Mouse (Mus musculus): ENCODE measurements around the gene P2rx2. TPM values are rescaled to one million over a fixed set of nuclear protein-coding genes. Genes with fewer than 3 reads are reported as not detected.

P2rx2 gene
- polyA plus RNA-seq, 1 experiment from 2014 or later: 0.73 TPM

DNA sequence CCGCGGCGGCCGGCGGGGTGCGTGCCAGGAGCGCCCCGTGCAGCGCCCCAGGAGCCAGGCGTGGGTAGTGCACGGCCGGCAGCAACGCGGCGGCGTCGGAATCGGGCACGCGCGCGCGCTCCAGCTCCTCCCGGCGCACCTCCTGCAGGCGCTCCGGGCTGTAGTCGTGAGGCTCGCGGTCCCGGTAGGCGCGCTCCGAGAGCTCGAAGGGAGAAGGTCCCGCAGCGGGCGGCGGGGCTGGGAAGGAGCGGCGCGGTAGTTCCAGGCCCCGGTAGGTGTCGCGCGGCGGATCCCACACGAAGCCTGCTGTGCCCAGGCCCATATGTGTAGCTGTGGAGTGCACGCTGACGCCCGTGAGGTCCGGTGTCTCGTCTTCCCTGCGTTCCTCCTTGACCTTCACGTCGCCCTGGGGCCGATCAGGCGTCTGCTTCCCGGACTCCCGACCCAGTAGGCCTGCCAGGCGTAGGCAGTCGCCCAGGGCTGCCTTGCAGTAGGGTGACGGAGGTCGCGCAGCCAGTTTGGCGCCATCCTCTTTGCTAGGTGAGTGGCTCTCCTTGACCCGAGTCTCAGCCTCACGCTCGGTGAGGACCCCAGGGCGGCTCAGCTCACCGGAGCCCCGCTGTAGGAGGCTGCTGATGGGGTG is 20.3 kb upstream of the P2rx2 start:
- Histone ChIP-seq H3K4me1 (peaks cover 18% of the 10 kb centered on the region), H3K27ac (replicated peaks) (peak overlapping the region; percentile 77), H3K27me3 (ENCODE audit: low read depth, poor library complexity, severe bottlenecking) (peaks cover 34% of the 10 kb centered on the region), H3K36me3 (peaks cover 26% of the 10 kb centered on the region), H3K4me3 (peak overlapping the region; percentile 65), H3K9me3 (replicated peaks) (no peaks in the 10 kb centered on the region)
- DNase-seq (ENCODE audit: low spot score): peak; percentile 80
- WGBS: 2% methylated on average over 72 of the region's 72 CpGs

DNA sequence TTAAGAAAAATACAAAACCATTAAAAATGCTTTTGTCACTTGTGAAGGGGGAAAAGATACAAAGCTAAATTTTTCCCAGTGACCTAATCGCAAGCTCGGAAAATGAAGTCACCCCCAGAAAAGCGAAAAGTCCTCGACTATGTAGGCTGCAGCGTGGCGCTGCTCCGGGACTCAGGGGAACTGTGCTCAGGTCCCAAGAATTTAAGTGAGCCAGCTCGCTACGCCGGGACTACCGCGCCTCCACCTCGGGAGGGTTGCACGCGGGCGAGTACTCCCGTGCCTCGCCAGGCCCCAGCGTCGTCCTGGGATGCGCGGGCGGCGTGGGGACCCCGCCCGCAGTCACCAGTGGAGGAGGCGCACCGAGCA is 19.8 kb upstream of the P2rx2 start:
- peaks cover 34% of the 10 kb centered on the region for H3K27me3 ChIP-seq (ENCODE audit: low read depth, poor library complexity, severe bottlenecking)
- H3K27ac ChIP-seq (replicated peaks): peak overlapping the region; percentile 77
- WGBS: 2% methylated on average over 28 of the region's 28 CpGs
- peak overlapping the region; percentile 65 for H3K4me3 ChIP-seq
- no peak for DNase-seq (ENCODE audit: low spot score)
- H3K9me3 ChIP-seq (replicated peaks): no peaks in the 10 kb centered on the region
- H3K36me3 ChIP-seq: peaks cover 21% of the 10 kb centered on the region
- H3K4me1 ChIP-seq: peaks cover 18% of the 10 kb centered on the region

DNA sequence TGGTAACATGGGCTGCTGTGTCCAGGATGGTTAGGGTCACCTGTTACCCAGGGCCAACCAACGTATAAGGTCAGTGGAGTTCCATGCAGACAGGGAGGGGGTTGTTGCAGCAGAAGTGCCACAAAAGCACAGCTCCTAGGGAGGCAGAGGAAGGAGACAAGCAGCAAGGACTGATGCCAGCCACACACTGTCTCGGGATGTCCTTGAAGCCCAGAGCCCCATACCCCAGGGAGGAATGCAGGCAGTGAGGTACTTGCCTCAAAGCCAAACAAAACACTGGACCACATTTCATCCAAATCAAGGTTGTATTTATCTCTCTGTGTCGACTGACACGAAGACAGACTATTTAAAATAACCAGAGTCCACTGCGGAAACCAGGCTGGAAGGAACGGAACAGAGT is 18.5 kb upstream of the P2rx2 start:
- Histone ChIP-seq H3K4me1 (peaks cover 18% of the 10 kb centered on the region), H3K27me3 (ENCODE audit: low read depth, poor library complexity, severe bottlenecking) (peaks cover 34% of the 10 kb centered on the region), H3K36me3 (peaks cover 11% of the 10 kb centered on the region), H3K27ac (replicated peaks) (no peak overlapping the region), H3K4me3 (no peak overlapping the region), H3K9me3 (replicated peaks) (no peaks in the 10 kb centered on the region)
- 93% methylated on average over 6 of the region's 6 CpGs for WGBS
- DNase-seq (ENCODE audit: low spot score): no peak

DNA sequence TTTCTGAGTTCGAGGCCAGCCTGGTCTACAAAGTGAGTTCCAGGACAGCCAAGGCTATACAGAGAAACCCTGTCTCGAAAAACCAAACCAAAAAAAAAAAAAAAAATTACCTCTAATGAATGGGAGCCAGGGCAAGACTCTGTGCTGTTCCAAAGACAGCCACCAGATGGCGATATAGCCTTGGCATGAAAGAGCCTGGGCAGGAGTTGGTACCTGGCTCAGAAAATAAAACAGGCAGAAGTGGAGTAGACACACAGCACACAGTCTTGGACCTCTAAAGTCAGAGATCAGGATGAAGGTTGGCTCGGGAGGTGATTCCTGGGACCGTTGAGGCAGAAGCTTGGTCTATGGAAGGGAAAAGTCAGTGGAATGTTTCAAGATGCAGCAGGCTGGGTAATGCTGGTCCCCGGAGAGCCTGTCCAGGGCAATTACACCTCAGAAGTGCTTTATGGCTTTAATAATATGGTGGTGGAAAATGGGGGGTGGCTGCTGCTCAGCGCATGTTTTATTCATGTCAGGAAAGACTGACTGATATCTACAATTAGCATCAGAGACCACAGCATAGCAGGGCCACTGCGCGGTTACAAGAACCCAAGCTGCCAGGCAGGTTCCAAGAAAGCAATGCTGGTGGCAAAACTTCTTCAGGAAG is 14.6 kb upstream of the P2rx2 start:
- Histone ChIP-seq H3K4me3 (no peak overlapping the region), H3K27ac (replicated peaks) (no peak overlapping the region), H3K9me3 (replicated peaks) (no peaks in the 10 kb centered on the region), H3K4me1 (no peaks in the 10 kb centered on the region), H3K27me3 (ENCODE audit: low read depth, poor library complexity, severe bottlenecking) (peaks cover 32% of the 10 kb centered on the region), H3K36me3 (no peaks in the 10 kb centered on the region)
- peak; percentile 84 for DNase-seq (ENCODE audit: low spot score)
- WGBS: 47% methylated on average over 9 of the region's 9 CpGs

DNA sequence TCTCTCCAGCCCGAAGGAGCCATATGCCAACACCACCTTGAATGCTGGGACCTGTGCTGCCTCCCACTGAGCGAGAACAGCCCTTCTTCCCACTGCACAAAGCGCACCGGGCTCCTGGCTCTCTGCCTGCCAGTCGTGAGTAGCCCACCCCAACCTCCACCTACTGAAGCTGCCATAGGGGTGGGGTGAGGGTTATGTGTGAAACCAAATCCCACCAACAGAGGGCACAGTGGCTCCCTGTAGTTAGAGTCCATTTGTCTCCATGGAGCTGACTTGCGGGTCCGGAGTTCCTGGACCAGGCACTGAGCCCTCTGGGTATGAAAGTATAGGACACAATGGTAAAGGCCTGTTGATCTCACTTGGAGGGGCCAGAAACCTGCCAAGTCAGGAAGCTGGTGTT is 11.7 kb upstream of the P2rx2 start:
- H3K36me3 ChIP-seq: no peaks in the 10 kb centered on the region
- peaks cover 21% of the 10 kb centered on the region for H3K27me3 ChIP-seq (ENCODE audit: low read depth, poor library complexity, severe bottlenecking)
- no peaks in the 10 kb centered on the region for H3K9me3 ChIP-seq (replicated peaks)
- DNase-seq (ENCODE audit: low spot score): peak; percentile 46
- peaks cover 7% of the 10 kb centered on the region; the same call in 1 of the 2 replicates for H3K4me1 ChIP-seq
- WGBS: 16% methylated on average over 7 of the region's 7 CpGs
- H3K27ac ChIP-seq (replicated peaks): no peak overlapping the region
- no peak overlapping the region for H3K4me3 ChIP-seq

DNA sequence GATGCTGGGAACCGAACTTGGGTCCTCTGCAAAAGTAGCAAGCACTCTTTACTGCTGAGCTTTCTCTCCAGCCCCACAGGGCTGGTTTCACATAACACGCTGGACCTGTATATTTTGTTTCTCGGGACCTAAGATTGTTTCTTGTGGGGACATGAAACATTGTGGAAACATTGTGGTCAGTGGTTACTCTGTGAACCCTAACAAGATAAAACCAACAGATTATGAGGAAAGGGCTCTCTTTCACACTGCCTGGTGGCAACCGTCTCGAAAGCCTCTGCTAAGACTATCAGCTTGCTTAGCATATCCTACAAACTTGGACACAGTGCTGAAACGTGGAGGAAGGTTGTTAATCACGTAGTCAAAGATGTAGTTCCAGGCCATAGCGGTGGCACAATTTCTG is 4.0 kb upstream of the P2rx2 start:
- H3K9me3 ChIP-seq (replicated peaks): no peaks in the 10 kb centered on the region
- peaks cover 36% of the 10 kb centered on the region for H3K27me3 ChIP-seq (ENCODE audit: low read depth, poor library complexity, severe bottlenecking)
- H3K27ac ChIP-seq (replicated peaks): no peak overlapping the region
- WGBS: 90% methylated on average over 8 of the region's 8 CpGs
- H3K36me3 ChIP-seq: no peaks in the 10 kb centered on the region
- H3K4me3 ChIP-seq: no peak overlapping the region
- peaks cover 22% of the 10 kb centered on the region for H3K4me1 ChIP-seq
- DNase-seq (ENCODE audit: low spot score): no peak

DNA sequence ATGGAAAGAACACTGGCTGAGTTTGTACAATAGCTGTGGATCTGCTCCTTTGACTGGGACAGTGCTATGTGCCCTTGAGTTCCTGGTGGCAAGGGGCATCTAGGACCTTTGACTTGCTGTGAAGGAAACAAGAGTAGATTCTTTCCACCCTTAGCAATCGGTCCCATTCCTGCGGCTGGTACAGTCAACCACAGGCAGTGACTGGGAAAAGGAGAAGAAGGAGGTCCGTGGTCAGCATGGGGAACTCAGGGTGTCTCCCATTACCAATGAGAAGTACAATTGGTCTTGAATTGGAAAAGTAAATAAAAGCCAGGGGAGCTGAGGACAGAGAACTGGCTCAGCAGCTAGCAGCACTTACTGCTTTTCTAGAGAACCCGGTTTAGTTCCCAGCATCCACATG is 2.5 kb upstream of the P2rx2 start:
- H3K4me3 ChIP-seq: no peak overlapping the region
- peaks cover 50% of the 10 kb centered on the region for H3K27me3 ChIP-seq (ENCODE audit: low read depth, poor library complexity, severe bottlenecking)
- WGBS: 85% methylated on average over 4 of the region's 4 CpGs
- no peaks in the 10 kb centered on the region for H3K9me3 ChIP-seq (replicated peaks)
- H3K4me1 ChIP-seq: peaks cover 20% of the 10 kb centered on the region
- no peaks in the 10 kb centered on the region; the same call in 1 of the 2 replicates for H3K36me3 ChIP-seq
- no peak overlapping the region for H3K27ac ChIP-seq (replicated peaks)
- no peak for DNase-seq (ENCODE audit: low spot score)

DNA sequence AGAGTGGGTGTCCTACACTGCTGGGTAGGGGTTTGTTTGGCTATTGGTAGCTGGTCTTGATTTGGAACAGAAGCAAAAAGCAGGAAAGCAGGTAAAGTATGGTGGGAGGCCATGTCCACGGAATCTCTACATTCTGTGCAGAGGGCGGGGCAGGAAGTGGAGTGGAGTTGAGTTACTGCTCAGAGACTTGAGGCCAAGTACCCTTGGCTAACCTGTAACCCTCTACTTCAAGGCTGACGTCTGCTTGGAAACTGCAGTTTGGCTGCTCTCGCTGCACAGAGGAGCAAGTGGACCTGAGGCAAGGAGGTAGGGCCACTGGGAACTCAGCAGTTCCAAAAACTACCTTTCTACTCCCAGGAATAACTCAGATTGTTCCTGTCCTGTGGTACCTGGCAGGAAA is 1.5 kb upstream of the P2rx2 start, which contains the start of gene Lrcol1:
Gene Lrcol1, plus strand, starts transcription at position 207 of the 400 bp plus-strand sequence.
- no peak for DNase-seq (ENCODE audit: low spot score)
- no peak within 1 kb of the TSS for H3K27ac ChIP-seq (replicated peaks)
- WGBS: 87% methylated on average over 4 of the region's 4 CpGs
- peaks cover 53% of the 10 kb centered on the region for H3K27me3 ChIP-seq (ENCODE audit: low read depth, poor library complexity, severe bottlenecking)
- no peaks in the 10 kb centered on the region for H3K9me3 ChIP-seq (replicated peaks)
- peaks cover 9% of the 10 kb centered on the region; the same call in 1 of the 2 replicates for H3K36me3 ChIP-seq
- peaks cover 15% of the 10 kb centered on the region for H3K4me1 ChIP-seq
- H3K4me3 ChIP-seq: no peak within 1 kb of the TSS

DNA sequence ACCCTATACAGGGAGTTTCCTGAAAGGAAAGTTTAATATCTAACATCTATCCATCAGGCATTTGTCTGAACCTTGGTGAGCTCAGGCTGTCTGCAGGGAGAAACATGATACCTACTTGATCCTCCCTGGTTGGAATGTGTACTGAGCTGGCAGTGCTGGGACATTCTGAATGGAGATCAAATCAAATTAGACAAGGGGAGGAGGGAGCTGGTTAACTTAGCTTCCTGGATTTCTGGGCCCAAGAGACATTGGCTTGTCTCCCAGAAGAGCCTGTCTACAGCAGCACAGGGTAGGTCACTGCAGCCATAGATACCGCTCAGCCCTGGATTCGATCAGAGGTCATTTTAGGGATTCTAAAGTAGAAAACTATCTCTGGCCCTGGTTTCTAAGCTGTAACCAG is 4.2 kb downstream of the P2rx2 start:
- no peak for DNase-seq (ENCODE audit: low spot score)
- Histone ChIP-seq H3K27ac (replicated peaks) (no peak overlapping the region), H3K4me1 (peaks cover 15% of the 10 kb centered on the region), H3K36me3 (peaks cover 66% of the 10 kb centered on the region), H3K4me3 (no peak overlapping the region), H3K27me3 (ENCODE audit: low read depth, poor library complexity, severe bottlenecking) (peaks cover 35% of the 10 kb centered on the region), H3K9me3 (replicated peaks) (no peaks in the 10 kb centered on the region)
- 93% methylated on average over 2 of the region's 2 CpGs for WGBS

DNA sequence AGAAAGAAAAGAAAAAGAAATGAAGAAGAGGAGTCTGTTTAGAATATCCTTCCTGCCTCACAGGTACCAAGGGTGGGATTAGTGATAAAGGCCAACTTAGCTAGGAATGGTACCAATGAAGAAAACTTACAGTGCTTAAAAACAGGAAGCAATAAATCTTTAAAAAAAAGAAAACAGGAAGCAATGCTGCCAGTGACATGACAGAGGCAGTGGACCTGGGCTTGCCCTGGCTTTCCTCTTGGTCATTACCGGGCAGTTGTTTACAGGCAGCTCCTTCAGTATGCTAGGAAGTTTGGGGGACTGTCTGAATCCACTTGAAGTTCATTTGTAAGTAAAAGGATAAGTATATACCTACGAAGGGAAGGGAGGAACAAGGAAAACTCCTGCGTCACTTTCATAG is 12.5 kb downstream of the P2rx2 start:
- no peak for DNase-seq (ENCODE audit: low spot score)
- H3K36me3 ChIP-seq: peaks cover 96% of the 10 kb centered on the region
- no peaks in the 10 kb centered on the region for H3K9me3 ChIP-seq (replicated peaks)
- no peaks in the 10 kb centered on the region for H3K27me3 ChIP-seq (ENCODE audit: low read depth, poor library complexity, severe bottlenecking)
- no peak overlapping the region for H3K27ac ChIP-seq (replicated peaks)
- 90% methylated on average over 3 of the region's 3 CpGs for WGBS
- no peaks in the 10 kb centered on the region for H3K4me1 ChIP-seq
- no peak overlapping the region for H3K4me3 ChIP-seq

DNA sequence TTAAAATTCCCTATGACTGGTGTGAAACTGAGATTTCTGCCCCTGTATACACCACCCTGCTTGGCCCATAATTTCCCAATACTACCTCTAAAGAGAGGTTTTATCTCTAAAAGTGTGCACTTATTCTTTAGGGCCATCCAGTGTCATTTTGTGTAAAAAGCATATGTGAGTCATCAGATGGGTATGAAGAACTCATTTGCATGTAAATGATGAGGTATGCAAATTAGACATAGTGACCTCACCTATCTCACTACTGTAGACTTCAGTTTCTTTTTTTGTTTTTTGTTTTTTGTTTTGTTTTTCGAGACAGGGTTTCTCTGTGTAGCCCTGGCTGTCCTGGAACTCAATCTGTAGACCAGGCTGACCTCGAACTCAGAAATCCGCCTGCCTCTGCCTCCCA is 29.9 kb downstream of the P2rx2 start:
- no peak for DNase-seq (ENCODE audit: low spot score)
- no peaks in the 10 kb centered on the region for H3K9me3 ChIP-seq (replicated peaks)
- no peak overlapping the region for H3K27ac ChIP-seq (replicated peaks)
- peaks cover 95% of the 10 kb centered on the region for H3K36me3 ChIP-seq
- 90% methylated on average over 3 of the region's 3 CpGs for WGBS
- H3K4me1 ChIP-seq: no peaks in the 10 kb centered on the region
- H3K4me3 ChIP-seq: no peak overlapping the region
- no peaks in the 10 kb centered on the region for H3K27me3 ChIP-seq (ENCODE audit: low read depth, poor library complexity, severe bottlenecking)

DNA sequence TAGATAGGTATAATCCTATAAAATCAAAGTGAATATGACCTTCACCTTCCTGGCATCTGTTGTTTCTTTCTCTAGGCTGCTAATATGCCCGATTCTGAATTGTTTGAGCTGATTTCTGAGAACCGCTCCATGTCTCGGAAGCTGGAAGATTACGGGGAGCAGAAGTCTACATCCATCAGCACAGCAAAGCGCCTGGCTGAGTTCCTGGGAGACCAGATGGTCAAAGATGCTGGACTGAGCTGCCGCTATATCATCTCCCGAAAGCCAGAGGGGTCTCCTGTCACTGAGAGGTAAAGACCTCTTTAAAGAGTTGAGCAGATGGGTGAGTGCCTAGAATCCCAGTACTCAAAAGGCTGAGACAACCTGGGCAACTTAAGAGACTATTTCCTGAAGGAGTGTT is 34.2 kb downstream of the P2rx2 start:
- no peak for DNase-seq (ENCODE audit: low spot score)
- 97% methylated on average over 7 of the region's 7 CpGs for WGBS
- Histone ChIP-seq H3K36me3 (peaks cover 100% of the 10 kb centered on the region), H3K9me3 (replicated peaks) (no peaks in the 10 kb centered on the region), H3K4me1 (no peaks in the 10 kb centered on the region), H3K27ac (replicated peaks) (no peak overlapping the region), H3K27me3 (ENCODE audit: low read depth, poor library complexity, severe bottlenecking) (no peaks in the 10 kb centered on the region), H3K4me3 (no peak overlapping the region)

DNA sequence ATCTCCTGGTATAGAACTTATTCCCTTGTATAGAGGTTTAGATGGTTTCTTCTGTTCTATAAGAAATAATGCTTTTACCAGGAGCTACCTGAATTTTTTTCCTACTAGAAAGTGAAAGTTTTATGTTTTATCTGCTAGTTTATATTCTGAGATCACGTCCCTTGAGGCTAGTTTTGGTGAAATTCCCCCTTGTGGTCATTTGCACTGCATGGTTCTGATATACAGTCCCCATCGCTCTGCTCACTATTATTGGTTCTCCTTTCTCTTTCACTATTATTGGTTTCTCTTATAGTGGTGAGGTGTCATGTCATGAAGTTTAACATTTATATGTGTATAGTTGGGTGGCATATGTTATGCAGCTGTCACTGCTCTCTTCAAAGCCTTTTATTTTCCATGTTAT is 42.4 kb downstream of the P2rx2 start:
- H3K27me3 ChIP-seq (ENCODE audit: low read depth, poor library complexity, severe bottlenecking): no peaks in the 10 kb centered on the region
- WGBS: 97% methylated on average over 2 of the region's 2 CpGs
- no peaks in the 10 kb centered on the region for H3K9me3 ChIP-seq (replicated peaks)
- H3K27ac ChIP-seq (replicated peaks): no peak overlapping the region
- no peak overlapping the region for H3K4me3 ChIP-seq
- no peaks in the 10 kb centered on the region for H3K4me1 ChIP-seq
- peaks cover 100% of the 10 kb centered on the region for H3K36me3 ChIP-seq
- DNase-seq (ENCODE audit: low spot score): no peak

Measured in midbrain, embryonic 10.5 days (tissue).